Mouse (Mus musculus) retina, postnatal 1 day (tissue): ENCODE results near the gene Ccdc71.

Experiments
- DNase-seq: peaks from one replicate; pipeline ENCODE4 v3.0.0-alpha.2; 2012

Ccdc71 gene

GRCm38 (mm10) chr9:108460319-108461178 lies at the start of gene Ccdc71:
Gene Ccdc71 (plus strand): TSS chr9:108460527.
- peak; percentile 92 for DNase-seq

GRCm38 (mm10) chr9:108411381-108411942 lies 48.9 kb upstream of the Ccdc71 start:
- no peak for DNase-seq

GRCm38 (mm10) chr9:108412221-108412620 lies 48.1 kb upstream of the Ccdc71 start:
- DNase-seq, result no peak

DNA sequence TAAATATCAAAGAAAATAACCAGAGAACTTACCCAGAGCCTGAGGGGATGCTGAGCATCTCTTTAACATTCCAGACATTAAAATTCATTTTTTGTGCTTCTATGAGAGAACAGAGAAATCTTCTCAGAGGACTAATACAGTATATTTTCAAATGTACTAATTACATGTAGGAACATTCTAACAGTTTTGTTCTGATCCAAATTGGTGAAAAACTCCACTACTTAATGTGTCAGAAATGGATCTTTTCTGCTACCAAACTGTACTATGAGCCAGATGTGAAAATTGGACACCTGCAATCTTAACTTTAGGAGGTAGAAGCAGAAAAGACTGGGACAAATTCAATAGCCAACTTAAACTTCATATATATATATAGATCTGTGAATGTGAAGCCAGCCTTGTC lies 31.9 kb upstream of the Ccdc71 start, which contains the start of gene Ccdc36:
Gene Ccdc36 (minus strand): TSS at position 101 of the 400 bp plus-strand sequence.
- DNase-seq, result no peak

DNA sequence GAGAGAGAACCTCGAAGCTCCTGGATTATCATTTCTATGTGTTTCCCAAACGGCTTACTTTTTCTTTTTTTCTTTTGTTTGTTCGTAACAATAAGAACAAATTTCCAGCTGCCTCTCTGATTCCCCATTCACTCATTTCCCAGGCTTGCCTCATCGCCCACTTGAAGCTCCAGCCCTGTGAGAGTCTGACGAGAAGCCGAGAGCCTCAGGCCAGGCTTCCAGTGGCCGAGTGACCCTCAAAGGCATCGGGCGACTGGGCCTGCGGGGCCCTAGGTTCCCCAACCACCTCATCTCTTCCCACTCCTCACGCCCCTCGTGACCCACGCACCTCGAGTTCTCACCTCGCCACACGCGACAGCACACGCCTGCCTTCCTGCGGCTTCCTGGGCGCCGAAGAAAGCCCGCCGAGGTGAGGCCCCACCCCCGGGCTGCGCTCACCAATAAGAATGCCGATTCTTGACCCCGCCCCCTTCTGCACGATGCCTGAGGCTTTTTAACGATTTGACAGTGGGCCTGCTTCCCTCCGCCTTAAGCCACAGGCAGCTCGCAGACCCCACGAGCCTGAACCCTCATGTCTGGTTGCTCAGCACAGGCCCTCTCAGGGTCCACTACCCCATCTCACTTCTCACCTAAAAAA lies 28.8 kb upstream of the Ccdc71 start:
- peak; percentile 78 for DNase-seq

- peak; percentile 14 for DNase-seq
These were observed 24.1 kb upstream of the Ccdc71 start, which contains the start of gene BC048562 for GRCm38 (mm10) chr9:108436182-108436581. Gene BC048562 (plus strand): TSS chr9:108436482.

DNA sequence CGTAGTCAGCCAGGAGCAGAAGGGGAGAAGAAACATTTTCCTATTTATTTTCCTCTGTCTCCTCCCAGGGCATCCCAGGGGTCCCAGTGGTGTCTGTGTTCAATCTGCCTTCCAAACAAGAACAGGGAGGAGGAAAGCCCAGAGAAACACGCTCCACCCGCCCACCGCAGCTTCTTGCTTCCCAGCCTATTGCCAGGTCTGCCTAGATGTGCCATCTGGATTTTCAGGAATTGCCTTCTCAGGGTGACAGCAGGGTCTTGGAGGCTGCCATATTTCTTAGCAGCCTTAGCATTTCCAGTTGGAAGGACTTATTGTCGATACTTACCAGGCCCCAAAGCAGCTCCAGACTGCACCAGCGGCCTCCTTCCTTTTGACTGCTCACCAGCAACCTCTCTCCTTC lies 21.2 kb upstream of the Ccdc71 start:
- DNase-seq, result no peak

DNA sequence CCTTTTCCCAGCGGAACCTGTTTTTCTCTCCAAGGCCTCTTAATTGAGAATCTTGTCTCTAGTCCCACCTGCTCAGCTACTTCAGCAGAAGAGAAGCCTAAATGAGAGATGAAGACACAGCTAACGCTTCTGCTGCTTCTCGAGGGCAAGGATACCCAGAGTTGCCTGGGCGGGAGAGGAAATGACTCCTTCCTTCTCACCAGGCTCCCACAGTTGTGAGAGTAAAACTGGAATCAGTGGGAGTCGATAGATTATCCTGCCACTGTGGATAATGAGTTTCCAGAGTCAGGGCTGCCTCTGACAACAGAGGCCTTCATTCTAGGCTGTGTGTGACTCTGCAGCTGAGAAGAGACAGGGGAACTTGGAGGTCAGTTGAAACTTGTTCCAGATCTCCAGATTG lies 19.8 kb upstream of the Ccdc71 start:
- DNase-seq, result no peak

- DNase-seq, result no peak
These were observed 18.9 kb upstream of the Ccdc71 start for GRCm38 (mm10) chr9:108441236-108441919.

- DNase-seq, result no peak
These were observed 15.2 kb upstream of the Ccdc71 start for GRCm38 (mm10) chr9:108445125-108445524.

- DNase-seq, result peak; percentile 95
These were observed 10.5 kb upstream of the Ccdc71 start for GRCm38 (mm10) chr9:108449860-108450259.

- DNase-seq, result peak; percentile 93
These were observed 9.8 kb upstream of the Ccdc71 start for GRCm38 (mm10) chr9:108450292-108451169.

GRCm38 (mm10) chr9:108451170-108451493 lies 9.2 kb upstream of the Ccdc71 start:
- no peak for DNase-seq

- DNase-seq, result peak; percentile 35
These were observed 8.7 kb upstream of the Ccdc71 start for GRCm38 (mm10) chr9:108451519-108452160.

GRCm38 (mm10) chr9:108452291-108452906 lies 7.9 kb upstream of the Ccdc71 start:
- DNase-seq, result peak; percentile 92

- no peak for DNase-seq
These were observed 7.4 kb upstream of the Ccdc71 start for GRCm38 (mm10) chr9:108452911-108453310.

DNA sequence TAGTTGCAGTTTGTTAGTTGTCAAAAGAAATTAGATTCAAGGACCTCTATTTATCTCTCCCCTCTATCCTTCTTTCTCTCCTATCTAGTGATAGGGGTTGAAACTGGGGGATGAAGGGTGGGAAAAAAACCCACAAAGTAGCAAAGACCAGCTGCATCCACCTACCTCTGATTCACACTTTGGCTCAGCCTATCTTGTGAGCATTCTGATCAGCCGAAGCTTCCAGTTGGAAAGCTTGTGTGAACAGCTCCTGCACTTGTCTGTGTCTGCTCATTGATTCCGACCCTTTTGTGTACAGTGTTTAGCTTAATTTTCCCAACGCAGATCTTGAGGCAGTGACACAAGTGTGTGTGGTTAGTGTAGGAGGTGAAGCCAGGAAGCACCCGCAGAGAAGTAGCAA lies 6.9 kb upstream of the Ccdc71 start:
- no peak for DNase-seq

- no peak for DNase-seq
These were observed 5.9 kb upstream of the Ccdc71 start for GRCm38 (mm10) chr9:108454429-108454828.

DNA sequence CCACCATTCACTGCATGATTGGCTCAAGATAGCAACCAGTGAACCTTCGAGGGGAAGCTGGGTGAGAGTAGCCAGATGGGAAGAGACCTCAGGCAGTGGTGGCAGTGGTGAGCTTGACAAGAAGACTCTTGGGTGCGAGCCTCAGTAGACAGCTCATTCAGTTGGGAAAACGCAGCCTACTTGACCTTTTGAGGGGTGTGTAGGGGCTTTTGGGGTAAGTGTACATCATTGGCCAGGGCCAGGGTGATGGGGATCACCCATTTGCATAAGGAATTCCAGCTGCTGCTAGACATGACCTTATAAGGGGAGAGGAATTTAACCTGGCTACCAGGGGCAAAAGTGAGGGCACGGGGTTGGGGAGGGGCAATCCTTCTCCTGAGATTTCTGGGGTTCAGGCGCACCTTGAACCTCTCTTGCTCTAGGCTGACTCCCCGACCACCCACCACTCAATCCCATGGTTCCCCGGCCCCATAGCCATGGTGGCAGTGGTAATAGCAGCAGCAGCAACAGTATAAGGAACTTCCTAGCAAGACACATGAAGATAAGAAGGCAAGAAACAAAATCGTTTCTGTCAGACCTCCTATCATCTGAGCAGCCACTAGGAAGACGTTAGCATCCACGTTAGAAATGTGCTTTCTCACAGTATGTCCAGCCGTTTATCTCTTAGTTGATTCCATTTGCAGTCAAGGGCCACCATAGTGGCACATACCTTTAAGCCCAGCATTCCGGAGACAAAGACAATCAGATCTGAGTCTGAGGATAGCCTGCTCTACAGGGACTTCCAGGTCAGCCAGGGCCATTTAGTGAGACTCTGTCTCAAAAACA lies 4.4 kb upstream of the Ccdc71 start:
- no peak for DNase-seq

- no peak for DNase-seq
These were observed 3.4 kb upstream of the Ccdc71 start for GRCm38 (mm10) chr9:108456953-108457352.
